Mouse (Mus musculus) spleen, postnatal 0 days (tissue): ENCODE results near the gene Pgap3. TPM values are rescaled to one million over a fixed set of nuclear protein-coding genes. Genes with fewer than 3 reads are reported as not detected.

ENCODE experiments used
- polyA plus RNA-seq: library from polyadenylated mRNA; unstranded; fragments of >200 nt; fragmentation: Nextera tagmentation; extraction: Ambion mirVana; gene quantifications from 2 replicates; pipeline ENCODE4 v1.2.1, GENCODE M21; 2015

The Pgap3 gene
- polyA plus RNA-seq: 4.4 and 6.1 TPM in 2 replicates

DNA sequence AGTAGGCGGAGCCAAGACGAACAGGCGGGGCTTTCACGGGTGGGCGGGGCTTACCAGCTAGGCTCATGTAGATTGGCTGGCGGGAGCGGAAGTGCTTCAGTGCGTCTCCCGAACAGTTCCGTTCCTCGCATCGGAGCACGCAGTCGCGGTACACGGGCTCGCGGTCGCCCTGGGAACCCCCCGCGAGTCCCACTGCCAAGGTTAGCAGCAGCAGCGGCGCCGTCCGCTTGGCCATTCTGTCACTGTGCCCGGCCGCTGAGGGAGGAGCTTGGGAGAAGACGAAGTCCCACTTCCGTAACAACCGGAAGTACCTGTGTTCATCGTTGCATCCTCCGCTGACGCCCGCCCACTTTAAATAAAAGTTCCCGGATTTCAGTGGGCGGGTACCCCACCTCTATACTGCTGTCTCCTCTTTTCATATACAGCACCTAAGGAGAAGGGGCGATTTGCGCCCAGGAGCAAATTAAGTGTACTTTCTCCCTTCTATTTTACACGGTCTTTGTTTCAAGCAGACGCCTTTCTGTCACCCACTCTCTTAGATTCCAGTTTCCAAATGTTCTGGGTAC, at the start of gene Pgap3:
Pgap3 (minus strand) TSS at position 330 of the 566 bp plus-strand sequence.

DNA sequence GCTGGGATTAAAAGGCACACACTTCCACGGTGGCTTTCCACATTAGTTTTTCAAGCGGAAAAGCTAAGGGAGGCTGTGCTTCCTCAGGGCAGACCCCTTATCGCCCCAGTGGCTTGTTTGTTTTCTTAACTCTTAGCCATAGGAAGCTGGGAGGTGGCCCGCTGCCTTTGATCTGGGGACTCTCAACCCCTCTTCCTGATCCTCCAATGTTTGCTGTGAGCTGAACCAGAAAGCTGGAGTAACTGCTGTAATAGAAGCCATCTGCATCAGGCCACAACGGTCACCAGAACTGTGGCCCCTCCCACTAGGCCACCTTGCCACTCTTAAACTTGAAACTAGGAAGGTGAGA, 45.9 kb upstream of the Pgap3 start, which contains the start of gene Grb7:
Grb7 (plus strand) TSS at position 182 of the 349 bp plus-strand sequence.

DNA sequence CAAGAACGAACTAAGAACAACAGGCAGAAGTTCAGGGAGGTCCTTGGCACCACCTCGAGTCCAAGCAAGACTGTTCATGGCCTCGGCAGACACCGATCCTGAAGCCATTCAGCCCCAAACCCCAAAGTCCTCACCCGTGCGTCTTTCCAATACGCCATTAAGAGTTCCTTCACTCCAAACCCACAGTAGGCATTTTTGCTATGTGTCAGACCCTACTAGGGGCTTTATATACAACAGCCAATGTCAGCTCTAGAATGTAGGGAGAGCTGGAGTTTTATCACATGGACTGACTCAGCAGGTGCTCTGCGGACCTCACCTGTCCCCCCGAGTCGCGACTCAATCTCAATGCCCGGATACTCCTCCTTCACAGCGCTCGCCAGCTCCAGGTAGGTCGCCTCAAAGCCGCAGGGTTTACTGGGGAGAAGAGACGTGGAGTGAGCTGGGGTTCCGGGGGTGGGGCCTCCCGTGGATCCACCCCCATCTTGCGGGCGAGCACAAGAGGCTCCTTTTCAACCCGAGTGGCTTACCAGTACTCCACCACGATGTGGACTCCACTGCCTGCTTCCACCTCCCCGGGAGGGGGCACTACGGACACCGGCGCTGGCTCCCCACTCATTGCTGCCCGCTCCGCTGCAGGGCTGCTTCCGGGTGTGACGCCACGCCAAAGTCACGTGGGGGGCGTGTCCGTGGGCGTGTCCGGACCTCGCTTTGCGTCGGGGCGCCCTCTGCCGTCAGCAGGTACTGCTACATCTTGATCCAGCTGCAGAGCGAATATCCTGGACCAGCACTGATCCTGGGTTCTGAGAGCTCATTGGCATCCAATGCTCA, 38.3 kb upstream of the Pgap3 start, which contains the start of gene Mien1:
Mien1 (minus strand) TSS at position 661 of the 828 bp plus-strand sequence.

DNA sequence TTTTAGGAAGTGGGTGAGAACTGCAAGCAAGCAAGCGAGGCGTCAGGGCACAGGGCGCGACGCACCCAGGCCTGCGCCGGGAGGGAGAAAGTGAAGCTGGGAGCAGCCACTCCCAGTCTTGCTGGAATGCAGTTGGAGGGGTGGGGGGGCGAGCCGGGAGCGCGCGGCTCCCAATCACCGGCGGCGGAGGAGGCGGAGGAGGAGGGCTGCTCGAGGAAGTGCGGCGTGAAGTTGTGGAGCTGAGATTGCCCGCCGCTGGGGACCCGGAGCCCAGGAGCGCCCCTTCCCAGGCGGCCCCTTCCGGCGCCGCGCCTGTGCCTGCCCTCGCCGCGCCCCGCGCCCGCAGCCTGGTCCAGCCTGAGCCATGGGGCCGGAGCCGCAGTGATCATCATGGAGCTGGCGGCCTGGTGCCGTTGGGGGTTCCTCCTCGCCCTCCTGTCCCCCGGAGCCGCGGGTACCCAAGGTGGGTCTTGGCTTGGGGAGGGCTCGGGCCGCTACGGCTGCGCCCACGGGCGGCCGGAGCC, 12.0 kb upstream of the Pgap3 start, which contains the start of gene Erbb2:
Erbb2 (plus strand) TSS at position 198 of the 524 bp plus-strand sequence.

DNA sequence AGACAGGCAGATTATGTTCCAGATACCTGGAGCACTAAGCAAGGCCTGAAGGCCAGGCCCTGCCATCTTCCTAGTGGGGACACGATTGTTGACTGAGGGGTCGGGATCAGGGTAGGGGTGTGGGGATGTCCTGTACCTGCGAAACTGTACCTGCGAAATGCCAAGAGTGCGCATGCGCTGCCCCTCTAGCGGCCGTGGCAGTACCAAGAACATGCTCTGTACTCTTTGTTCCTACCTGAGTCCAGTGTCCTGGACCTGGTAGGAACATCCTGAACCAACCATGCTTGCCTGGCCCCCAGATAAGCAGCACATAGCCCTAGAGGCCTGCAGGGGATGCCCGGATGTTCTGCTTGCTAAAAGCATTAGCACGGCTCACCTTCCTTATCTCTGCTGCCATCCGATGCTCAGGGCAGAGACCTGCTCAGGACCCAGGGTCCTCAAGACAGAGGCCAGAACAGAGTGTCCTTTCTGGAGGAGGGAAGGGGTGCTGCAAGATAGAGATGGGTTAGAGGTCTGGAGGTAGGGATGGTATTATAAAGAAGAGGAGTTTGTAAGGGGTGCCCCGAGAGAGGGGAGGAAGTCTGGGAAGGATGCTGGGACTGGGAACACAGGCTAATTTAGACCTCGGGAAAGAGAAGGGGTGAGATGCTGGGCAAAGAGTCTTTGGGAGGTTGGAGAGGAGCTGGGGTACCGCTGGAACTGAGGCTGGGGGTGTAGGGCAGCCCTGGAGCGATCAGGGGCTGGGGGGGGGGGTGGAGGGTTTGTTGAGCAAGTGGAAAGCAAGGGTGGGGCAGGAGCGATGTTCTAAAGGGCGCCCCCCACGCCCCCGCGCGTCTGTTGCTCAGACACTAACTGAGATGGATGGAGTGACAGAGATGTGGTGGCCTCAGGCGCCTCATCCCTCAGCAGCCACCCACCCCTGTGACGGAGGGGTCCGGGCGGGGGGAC, 14.4 kb downstream of the Pgap3 start, which contains the start of gene Pnmt:
Pnmt (plus strand) TSS at position 813 of the 948 bp plus-strand sequence.

DNA sequence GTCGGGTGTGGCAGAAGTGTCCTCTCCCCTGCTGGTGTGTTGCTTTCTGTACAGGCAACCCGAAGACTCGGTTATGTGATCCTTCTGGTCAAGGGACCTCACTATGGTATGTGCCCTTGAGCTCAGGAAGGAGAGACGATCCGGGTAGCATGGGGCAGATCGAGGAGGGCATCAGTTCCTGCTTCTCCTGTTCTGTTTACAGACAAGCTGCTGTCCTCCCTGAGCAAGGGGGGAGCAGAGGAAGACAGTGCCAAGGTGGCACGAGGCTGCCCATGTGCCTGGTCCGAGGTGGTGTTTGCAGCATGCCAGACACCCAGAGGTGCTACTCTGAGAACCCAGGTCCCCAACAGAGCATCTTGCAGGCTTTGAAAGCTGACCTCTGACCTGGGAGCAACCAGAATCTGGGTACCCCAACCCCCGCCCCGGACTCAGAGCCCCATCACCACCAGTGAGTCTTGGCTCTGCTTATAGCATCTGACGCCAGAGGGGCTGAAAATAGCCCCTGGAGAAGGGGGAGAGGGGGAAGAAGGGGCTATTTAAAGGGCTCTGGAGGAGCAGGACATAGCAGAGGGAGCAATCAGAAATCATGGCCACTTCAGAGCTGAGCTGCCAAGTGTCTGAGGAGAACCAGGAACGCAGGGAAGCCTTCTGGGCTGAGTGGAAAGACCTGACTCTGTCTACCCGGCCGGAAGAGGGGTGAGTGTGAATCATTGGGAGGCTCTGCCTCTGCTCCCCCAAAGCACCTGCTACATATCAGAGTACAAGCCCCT, 16.8 kb downstream of the Pgap3 start, which contains the start of gene Tcap:
Tcap (plus strand) TSS at position 551 of the 770 bp plus-strand sequence.

DNA sequence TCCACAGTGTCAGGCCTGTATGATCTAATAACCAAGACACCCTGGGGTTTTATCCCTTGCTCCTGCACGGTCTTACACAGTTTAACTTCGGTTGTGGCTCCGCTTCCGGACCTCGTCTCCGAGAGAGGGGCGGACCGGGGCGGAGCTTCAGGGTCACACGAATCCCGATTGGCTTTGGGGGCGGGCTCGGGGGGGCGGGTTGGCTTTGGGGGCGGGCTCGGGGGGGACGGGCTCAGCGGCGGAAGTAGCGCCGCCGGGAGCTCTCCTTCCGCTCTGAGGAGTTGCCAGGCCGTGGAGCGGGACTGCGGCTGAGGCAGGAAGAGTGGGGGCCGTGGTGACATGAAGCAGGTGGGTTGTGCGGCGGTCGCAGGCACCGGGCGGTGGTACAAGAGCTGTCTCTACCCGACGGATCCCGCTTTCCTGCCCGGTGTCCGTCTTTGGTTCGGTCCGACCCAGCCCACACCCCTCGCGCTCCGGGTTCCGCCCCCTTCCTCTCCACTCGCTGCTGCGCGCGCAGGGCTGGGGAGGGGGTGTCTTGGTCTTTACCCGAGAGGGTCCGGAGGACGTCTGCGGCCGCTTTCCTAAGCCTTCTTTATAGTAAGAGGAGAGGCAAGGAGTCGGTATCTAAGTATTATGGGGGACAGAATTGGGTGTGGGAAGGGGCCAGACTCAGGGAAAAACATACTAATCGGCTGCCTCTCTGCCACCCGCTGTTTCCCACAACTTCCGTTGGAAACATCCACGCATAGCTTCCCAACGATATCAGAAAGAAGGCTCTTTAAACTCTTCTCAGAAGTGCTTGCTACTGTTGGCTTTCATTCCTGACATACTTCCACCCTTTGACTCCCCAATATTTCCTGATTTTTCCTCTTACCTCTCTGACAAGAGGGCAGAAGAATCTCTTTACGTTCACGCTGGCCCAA, 41.9 kb downstream of the Pgap3 start, which contains the start of gene Stard3:
Stard3 (plus strand) TSS at position 208 of the 923 bp plus-strand sequence.

DNA sequence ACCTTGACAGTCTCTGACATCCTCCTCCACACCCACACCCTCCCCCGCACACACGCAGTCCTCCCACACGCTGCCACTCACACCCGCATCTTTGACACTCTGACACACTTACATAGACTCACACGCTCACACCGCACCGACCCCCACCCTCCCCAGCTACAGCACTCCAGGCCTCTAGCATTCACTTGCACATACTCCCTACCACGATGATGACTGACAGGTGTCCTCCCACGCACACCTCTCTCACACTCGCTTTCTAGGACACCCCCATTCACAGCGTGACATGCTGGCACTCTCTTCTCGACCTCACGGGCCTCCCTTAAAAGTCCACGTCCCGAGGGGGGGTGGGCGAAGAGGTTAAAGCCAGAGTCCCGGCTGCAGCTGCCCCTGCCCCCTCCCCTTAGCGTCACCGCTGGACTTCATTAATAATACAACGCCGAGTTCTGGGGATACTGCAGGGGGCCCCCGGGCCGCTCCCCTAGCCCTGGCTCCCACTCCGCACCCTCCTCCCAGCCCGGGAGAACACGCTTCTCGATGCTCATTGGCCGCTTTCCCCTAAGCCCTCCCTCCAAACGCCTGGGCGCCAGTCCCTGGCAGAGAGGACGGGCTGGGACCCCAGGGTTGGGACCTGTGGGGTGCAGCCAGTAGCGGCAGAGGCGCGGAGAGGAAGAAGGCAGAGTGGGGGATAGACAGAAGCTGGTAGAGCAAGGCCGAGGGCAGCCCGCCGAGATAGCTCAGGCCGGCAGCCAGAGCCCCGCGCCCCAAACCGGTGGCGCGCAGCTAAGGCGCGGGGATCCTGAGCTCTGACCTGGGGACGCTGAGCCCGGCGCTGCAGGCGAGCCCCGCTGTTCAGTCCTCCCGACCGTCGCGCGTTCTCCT, 52.0 kb downstream of the Pgap3 start, which contains the start of gene Ppp1r1b:
Ppp1r1b (plus strand) TSS at position 322 of the 879 bp plus-strand sequence.

Other genes starting within 250 kb of the Pgap3 start
- 29.2 and 31.0 TPM in 2 replicates for gene Med1, start 207.2 kb downstream of the Pgap3 start, polyA plus RNA-seq
- gene Cdk12, start 197.4 kb downstream of the Pgap3 start, polyA plus RNA-seq: 7.5 and 9.6 TPM in 2 replicates
- gene Neurod2, start 70.8 kb downstream of the Pgap3 start, polyA plus RNA-seq: not detected in 2 replicates
- 0.18 and 0.24 TPM in 2 replicates for gene Ppp1r1b, start 52.1 kb downstream of the Pgap3 start, polyA plus RNA-seq
- gene Stard3, start 42.1 kb downstream of the Pgap3 start, polyA plus RNA-seq: 18.5 and 22.1 TPM in 2 replicates
- gene Tcap, start 16.7 kb downstream of the Pgap3 start, polyA plus RNA-seq: not detected in 2 replicates
- not detected in 2 replicates for gene Pnmt, start 14.0 kb downstream of the Pgap3 start, polyA plus RNA-seq
- gene Erbb2, start 12.0 kb upstream of the Pgap3 start, polyA plus RNA-seq: 3.5 and 4.7 TPM in 2 replicates
- gene Mien1, start 38.5 kb upstream of the Pgap3 start, polyA plus RNA-seq: 64.5 and 65.2 TPM in 2 replicates
- gene Grb7, start 45.9 kb upstream of the Pgap3 start, polyA plus RNA-seq: 0.39 and 0.54 TPM in 2 replicates
- gene Ikzf3, start 145.5 kb upstream of the Pgap3 start, polyA plus RNA-seq: 2.8 and 3.2 TPM in 2 replicates
- gene Zpbp2, start 150.6 kb upstream of the Pgap3 start, polyA plus RNA-seq: 0.86 and 1.9 TPM in 2 replicates
- gene Ormdl3, start 186.9 kb upstream of the Pgap3 start, polyA plus RNA-seq: 47.2 and 53.2 TPM in 2 replicates
- not detected in 2 replicates for gene Lrrc3c, start 197.8 kb upstream of the Pgap3 start, polyA plus RNA-seq
- gene Gm12355, start 225.2 kb upstream of the Pgap3 start, polyA plus RNA-seq: 0.89 and 0.91 TPM in 2 replicates
- gene Gsdma3, start 225.9 kb upstream of the Pgap3 start, polyA plus RNA-seq: not detected in 2 replicates
- not detected in 2 replicates for gene Gsdma2, start 246.3 kb upstream of the Pgap3 start, polyA plus RNA-seq